In genomic region chr11:109891989-109892386, GRCm38 (mm10) we compare ENCODE assay signal across 11 mouse cellular contexts.
DNase-seq lines count a peak whose midpoint lies in the region; ATAC-seq and TF ChIP-seq lines count a peak whose summit lies in the region.
"Had no signal": no experiment of that assay in that cellular context is flagged by ENCODE, and none has a peak within 500 bp of the region (broad histone marks: within the 10 kb centered on the region; RNA-seq: fewer than 3 reads in every experiment).

No protein-coding gene starts in this region.

- ATAC-seq in embryonic facial prominence, embryonic 14.5 days (ENCODE audit: low read depth) = peak; percentile 71; the same call in 1 of the 2 replicates
- ATAC-seq in lung, postnatal 0 days = peak; percentile 64

- no peaks in the 10 kb centered on the region for H3K36me3 ChIP-seq in embryonic facial prominence, embryonic 14.5 days (ENCODE audit: control insufficient read depth, insufficient read depth, low read length)
- no peaks in the 10 kb centered on the region for H3K36me3 ChIP-seq in lung, postnatal 0 days (ENCODE audit: insufficient read depth, low read length)
- H3K36me3 ChIP-seq: hindbrain, embryonic 15.5 days had no signal

- H3K27ac ChIP-seq in left cerebral cortex, adult 2 months = 0 out of 2 replicates have a peak overlapping the region, but pooled peaks have one; percentile 15
- 0 out of 2 replicates have a peak overlapping the region, but pooled peaks have one; percentile 33 for H3K27ac ChIP-seq in embryonic facial prominence, embryonic 14.5 days (replicated peaks; ENCODE audit: low read depth, low read length)
- H3K27ac ChIP-seq in lung, postnatal 0 days (ENCODE audit: low read length) = no peak overlapping the region
- H3K27ac ChIP-seq: hindbrain, embryonic 15.5 days; macrophage had no signal

- DNase-seq in embryo, embryonic 10.5 days (ENCODE audit: low spot score) = peak; percentile 33
- no peak for DNase-seq in embryo, embryonic 9.5 days (ENCODE audit: extremely low spot score)
- peak in 1 of 2 experiments; percentile 14 for DNase-seq in left cerebral cortex, adult 2 months (ENCODE audit: extremely low spot score in 1 of 2, low spot score in 2 of 2)
- DNase-seq in left cerebral cortex, postnatal 36 days (ENCODE audit: low spot score in 2 of 2) = no peak
- peak; percentile 89 for DNase-seq in embryonic facial prominence, embryonic 14.5 days (ENCODE audit: low spot score)
- peak; percentile 75 for DNase-seq in lung, postnatal 0 days (ENCODE audit: low spot score)
- no peak for DNase-seq in cerebellum, postnatal 4 days (ENCODE audit: low spot score in 2 of 2)
- DNase-seq in c-Kit-positive CD71-positive TER-119-positive erythroid progenitor cells, embryonic 14.5 days (ENCODE audit: low spot score) = no peak
- DNase-seq: right cerebral cortex, postnatal 4 days had no signal

- H3K4me2 ChIP-seq in embryonic facial prominence, embryonic 14.5 days (ENCODE audit: low read depth, low read length) = no peak overlapping the region
- no peak overlapping the region for H3K4me2 ChIP-seq in lung, postnatal 0 days (replicated peaks; ENCODE audit: low read depth, low read length)
- H3K4me2 ChIP-seq: hindbrain, embryonic 15.5 days had no signal

- peak; percentile 50 for TF ChIP-seq CTCF in left cerebral cortex, adult 2 months (IDR thresholded peaks at IDR 0.05)
- peak; percentile 60 for TF ChIP-seq CTCF in lung, postnatal 0 days (IDR thresholded peaks at IDR 0.05)

- intact Hi-C loops in left cerebral cortex, adult 2 months (cut with DNase I) = loop anchor here (5.0 kb wide), 2 partner anchors 220 to 375 kb away; no protein-coding TSS in a partner anchor
- intact Hi-C loops in left cerebral cortex, postnatal 36 days (cut with DNase I) = loop anchor here (5.0 kb wide), 1 partner anchor 380 kb away; no protein-coding TSS in a partner anchor

- 0 out of 2 replicates have a peak, but pooled peaks cover 17% of the 10 kb centered on the region for H3K4me1 ChIP-seq in embryonic facial prominence, embryonic 14.5 days (ENCODE audit: control insufficient read depth, insufficient read depth, low read length)
- H3K4me1 ChIP-seq in lung, postnatal 0 days (ENCODE audit: insufficient read depth, low read depth, low read length) = peaks cover 3% of the 10 kb centered on the region; the same call in 1 of the 2 replicates
- H3K4me1 ChIP-seq: hindbrain, embryonic 15.5 days had no signal

- no peak overlapping the region for H3K9ac ChIP-seq in embryonic facial prominence, embryonic 14.5 days (ENCODE audit: low read depth, low read length)
- no peak overlapping the region for H3K9ac ChIP-seq in lung, postnatal 0 days (replicated peaks; ENCODE audit: low read depth)
- H3K9ac ChIP-seq: hindbrain, embryonic 15.5 days had no signal

- no peak overlapping the region for H3K4me3 ChIP-seq in left cerebral cortex, adult 2 months
- no peak overlapping the region for H3K4me3 ChIP-seq in embryonic facial prominence, embryonic 14.5 days (ENCODE audit: low read depth, low read length)
- no peak overlapping the region for H3K4me3 ChIP-seq in lung, postnatal 0 days (ENCODE audit: low read depth, low read length)
- H3K4me3 ChIP-seq: hindbrain, embryonic 15.5 days had no signal

- H3K27me3 ChIP-seq in embryonic facial prominence, embryonic 14.5 days (replicated peaks; ENCODE audit: control insufficient read depth, insufficient read depth, low read length) = no peaks in the 10 kb centered on the region
- no peaks in the 10 kb centered on the region for H3K27me3 ChIP-seq in lung, postnatal 0 days (replicated peaks; ENCODE audit: insufficient read depth, low read length)
- H3K27me3 ChIP-seq: hindbrain, embryonic 15.5 days had no signal

- 49% methylated on average over 4 of the region's 4 CpGs for WGBS in embryonic facial prominence, embryonic 14.5 days
- WGBS in lung, postnatal 0 days = 59% methylated on average over 4 of the region's 4 CpGs

- TF ChIP-seq EP300 in lung, postnatal 0 days (IDR thresholded peaks at IDR 0.05) = no peak

- H3K9me3 ChIP-seq in embryonic facial prominence, embryonic 14.5 days (ENCODE audit: control insufficient read depth, low read length) = no peaks in the 10 kb centered on the region
- no peaks in the 10 kb centered on the region for H3K9me3 ChIP-seq in lung, postnatal 0 days (ENCODE audit: low read length)
- H3K9me3 ChIP-seq: hindbrain, embryonic 15.5 days had no signal

Comparison
In these comparisons a context has a peak if more than half of its experiments do, and no peak if none do; other contexts are left out.
1. DNase-seq: peak in embryo, embryonic 10.5 days (single experiment), embryonic facial prominence, embryonic 14.5 days (single experiment) and lung, postnatal 0 days (single experiment); none in embryo, embryonic 9.5 days (single experiment), left cerebral cortex, postnatal 36 days (0 of 2), cerebellum, postnatal 4 days (0 of 2) and c-Kit-positive CD71-positive TER-119-positive erythroid progenitor cells, embryonic 14.5 days (single experiment).